Mouse (Mus musculus) embryonic facial prominence, embryonic 11.5 days (tissue): ENCODE measurements around the gene Kdm2b. TPM values are rescaled to one million over a fixed set of nuclear protein-coding genes. Genes with fewer than 3 reads are reported as not detected.

Source experiments
- ATAC-seq: fragments of 200-750 bp; cut with Nextera tagmentation; replicated peaks from 2 replicates; pipeline ENCODE4 v1.8.0; 2017; ENCODE audit warnings: low read depth; ENCODE audit not compliant: insufficient number of reproducible peaks, low FRiP score, low TSS enrichment
- DNase-seq: peaks from one replicate; pipeline ENCODE4 v3.0.0-alpha.2; 2015; ENCODE audit warnings: low spot score
- H3K27ac ChIP-seq: fragments of 300-500 bp; sonication (generic); replicated peaks from 2 replicates; pipeline ENCODE4 v1.5.1; 2014; ENCODE audit warnings: mild to moderate bottlenecking, low read depth, low read length, control low read depth
- H3K27me3 ChIP-seq: fragments of 300-500 bp; sonication (generic); 2 replicates; pipeline ENCODE4 v1.6.1; 2014; ENCODE audit warnings: mild to moderate bottlenecking, low read length, moderate library complexity, mixed read lengths; ENCODE audit not compliant: control insufficient read depth, insufficient read depth
- H3K36me3 ChIP-seq: fragments of 300-500 bp; sonication (generic); replicated peaks from 2 replicates; pipeline ENCODE4 v1.6.1; 2014; ENCODE audit warnings: low read depth, mild to moderate bottlenecking, low read length, moderate library complexity, mixed read lengths; ENCODE audit not compliant: control insufficient read depth, insufficient read depth
- H3K4me1 ChIP-seq: fragments of 300-500 bp; sonication (generic); 2 replicates; pipeline ENCODE4 v1.6.1; 2014; ENCODE audit warnings: low read length, mixed read lengths; ENCODE audit not compliant: control insufficient read depth, insufficient read depth
- H3K4me2 ChIP-seq: fragments of 300-500 bp; sonication (generic); 2 replicates; pipeline ENCODE4 v1.6.1; 2014; ENCODE audit warnings: low read depth, mild to moderate bottlenecking, control low read depth, low read length, moderate library complexity
- H3K4me3 ChIP-seq: fragments of 300-500 bp; sonication (generic); 2 replicates; pipeline ENCODE4 v1.5.1; 2014; ENCODE audit warnings: low read depth, low read length, control low read depth
- H3K9ac ChIP-seq: fragments of 300-500 bp; sonication (generic); replicated peaks from 2 replicates; pipeline ENCODE4 v1.6.1; 2014; ENCODE audit warnings: mild to moderate bottlenecking, control low read depth, low read length
- H3K9me3 ChIP-seq: fragments of 300-500 bp; sonication (generic); replicated peaks from 2 replicates; pipeline ENCODE4 v1.6.1; 2016; ENCODE audit warnings: mild to moderate bottlenecking, low read length, inconsistent platforms, mixed read lengths; ENCODE audit not compliant: control insufficient read depth
- WGBS: fragments of 180-500 bp; shearing (Covaris S2); extraction: QIAGEN DNeasy Blood & Tissue Kit; methylation state at CpG from one replicate; pipeline ENCODE4 v1.1.7; 2014; 5-methylcytosine and 5-hydroxymethylcytosine counted together
- polyA plus RNA-seq: library from polyadenylated mRNA; unstranded; fragments of >200 nt; fragmentation: Nextera tagmentation; extraction: Ambion mirVana; gene quantifications from 2 replicates; pipeline ENCODE4 v1.2.1, GENCODE M21; 2014

The Kdm2b gene
- polyA plus RNA-seq, 1 experiment from 2014 or later = 54.1 TPM

DNA sequence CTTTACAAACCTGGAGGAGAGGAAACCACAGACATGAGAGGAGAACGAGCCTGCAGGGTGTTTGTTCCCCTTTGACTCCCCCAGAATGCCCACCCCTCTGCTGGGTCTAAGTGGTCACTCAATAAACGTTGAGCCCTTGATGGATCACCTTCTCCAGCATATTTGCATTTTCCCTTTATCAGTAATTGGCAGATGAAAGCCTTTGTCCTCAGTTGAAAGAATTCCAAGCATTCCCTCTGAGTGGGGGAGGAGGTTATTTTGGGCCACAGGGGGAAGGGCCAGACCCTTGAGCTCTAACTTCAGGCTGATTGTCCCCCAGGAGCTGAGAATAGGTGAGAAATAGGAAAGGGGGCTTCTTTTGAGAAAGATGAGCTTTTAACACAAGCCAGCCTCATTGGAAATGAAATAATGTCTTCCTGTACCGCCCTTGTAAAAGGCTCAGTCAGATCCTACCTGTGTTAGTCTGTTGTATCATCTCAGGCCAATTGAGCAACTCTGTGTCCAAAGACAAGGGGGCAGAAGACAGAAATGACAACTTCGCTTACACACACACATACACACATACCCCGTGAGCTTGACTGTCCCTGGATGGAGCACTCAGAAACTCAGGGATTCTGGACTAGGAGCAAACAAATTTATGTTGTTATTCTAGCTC, 1.9 kb upstream of the Kdm2b start:
- H3K4me3 ChIP-seq = no peak overlapping the region
- WGBS = 26% methylated on average over 5 of the region's 5 CpGs

DNA sequence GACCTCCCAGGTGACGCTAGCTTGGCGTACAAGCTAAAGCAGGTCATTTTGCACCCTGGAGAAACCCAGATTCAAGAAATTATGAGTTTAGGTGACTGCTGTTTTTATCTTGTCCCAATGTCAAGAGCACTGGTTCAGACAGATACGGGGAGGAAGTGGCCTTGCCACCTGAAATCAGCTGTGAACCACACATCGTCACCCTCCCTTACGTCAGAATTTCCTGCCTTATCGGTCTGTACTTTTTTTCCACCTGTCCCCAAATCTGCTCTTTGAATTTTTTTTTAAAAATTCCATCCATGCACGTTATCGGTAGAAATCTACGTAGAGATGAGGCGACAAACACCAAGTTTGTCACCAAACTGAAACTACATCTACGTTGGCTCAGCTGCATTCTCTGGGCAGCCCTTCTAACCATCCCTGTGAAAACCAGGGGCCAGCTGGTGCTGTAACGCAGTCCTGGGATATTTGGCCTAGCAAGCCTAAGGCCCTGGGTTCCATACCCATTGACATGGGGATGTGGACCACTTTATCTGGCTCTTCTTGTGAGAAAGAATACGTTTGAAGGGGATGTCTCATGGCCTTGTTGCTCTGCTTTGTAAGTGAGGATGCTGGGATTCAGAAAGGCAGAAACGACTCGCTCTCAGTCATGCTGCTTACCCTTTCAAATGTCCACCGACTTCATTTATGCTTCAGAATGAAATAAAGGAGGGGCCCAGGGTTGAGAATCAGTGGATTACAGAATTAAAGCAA, 963 bp upstream of the Kdm2b start:
- DNase-seq = no peak
- Histone ChIP-seq H3K4me3 (peak overlapping the region; percentile 51; the same call in 1 of the 2 replicates), H3K27me3 (no peaks in the 10 kb centered on the region), H3K9me3 (no peaks in the 10 kb centered on the region), H3K4me1 (peaks cover 19% of the 10 kb centered on the region), H3K9ac (peak overlapping the region; percentile 59), H3K27ac (no peak overlapping the region), H3K4me2 (peak overlapping the region; percentile 97), H3K36me3 (no peaks in the 10 kb centered on the region)
- 11% methylated on average over 16 of the region's 16 CpGs for WGBS
- no peak for ATAC-seq

More for the DNA sequence above, 1.9 kb upstream of the Kdm2b start:
- H3K9ac ChIP-seq = peak overlapping the region; percentile 14
- H3K4me1 ChIP-seq = peaks cover 19% of the 10 kb centered on the region
- H3K27me3 ChIP-seq = no peaks in the 10 kb centered on the region
- no peak overlapping the region for H3K4me2 ChIP-seq
- no peaks in the 10 kb centered on the region for H3K9me3 ChIP-seq
- H3K36me3 ChIP-seq = no peaks in the 10 kb centered on the region
- no peak for ATAC-seq
- no peak for DNase-seq
- H3K27ac ChIP-seq = no peak overlapping the region

DNA sequence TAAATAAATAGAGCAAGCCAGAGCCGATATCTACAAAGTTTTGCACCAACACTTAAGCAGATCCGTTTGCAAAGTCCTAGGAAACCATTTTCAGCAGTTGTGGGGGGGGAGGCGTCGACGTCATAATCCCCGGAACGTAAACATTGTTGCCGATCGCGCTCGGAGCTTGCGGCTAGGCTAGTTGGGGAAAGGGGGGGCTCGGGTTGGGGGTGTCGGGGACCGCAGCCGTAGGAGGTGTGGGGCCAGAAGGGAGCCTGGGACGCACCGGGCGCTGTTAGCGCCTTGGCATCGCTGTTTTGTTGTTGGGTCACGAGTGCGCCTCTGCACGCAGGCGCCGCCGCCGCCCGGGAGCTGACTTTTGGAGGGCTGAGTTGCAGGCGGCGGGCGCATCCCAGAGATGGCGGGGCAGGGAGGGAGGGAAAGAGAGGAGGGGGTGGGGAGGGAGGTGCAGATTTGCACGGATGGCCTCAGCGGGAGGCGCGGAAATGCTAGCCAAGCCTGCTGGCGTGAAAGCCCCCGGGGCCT, 560 bp downstream of the Kdm2b start:
- Histone ChIP-seq H3K4me1 (peaks cover 15% of the 10 kb centered on the region), H3K27ac (peak overlapping the region; percentile 63), H3K9ac (peak overlapping the region; percentile 59), H3K4me3 (peak overlapping the region; percentile 51), H3K4me2 (peak overlapping the region; percentile 97), H3K27me3 (no peaks in the 10 kb centered on the region), H3K9me3 (no peaks in the 10 kb centered on the region), H3K36me3 (no peaks in the 10 kb centered on the region)
- peak; percentile 49 for ATAC-seq
- DNase-seq = peak; percentile 81
- under 1% methylated on average over 37 of the region's 39 CpGs for WGBS

DNA sequence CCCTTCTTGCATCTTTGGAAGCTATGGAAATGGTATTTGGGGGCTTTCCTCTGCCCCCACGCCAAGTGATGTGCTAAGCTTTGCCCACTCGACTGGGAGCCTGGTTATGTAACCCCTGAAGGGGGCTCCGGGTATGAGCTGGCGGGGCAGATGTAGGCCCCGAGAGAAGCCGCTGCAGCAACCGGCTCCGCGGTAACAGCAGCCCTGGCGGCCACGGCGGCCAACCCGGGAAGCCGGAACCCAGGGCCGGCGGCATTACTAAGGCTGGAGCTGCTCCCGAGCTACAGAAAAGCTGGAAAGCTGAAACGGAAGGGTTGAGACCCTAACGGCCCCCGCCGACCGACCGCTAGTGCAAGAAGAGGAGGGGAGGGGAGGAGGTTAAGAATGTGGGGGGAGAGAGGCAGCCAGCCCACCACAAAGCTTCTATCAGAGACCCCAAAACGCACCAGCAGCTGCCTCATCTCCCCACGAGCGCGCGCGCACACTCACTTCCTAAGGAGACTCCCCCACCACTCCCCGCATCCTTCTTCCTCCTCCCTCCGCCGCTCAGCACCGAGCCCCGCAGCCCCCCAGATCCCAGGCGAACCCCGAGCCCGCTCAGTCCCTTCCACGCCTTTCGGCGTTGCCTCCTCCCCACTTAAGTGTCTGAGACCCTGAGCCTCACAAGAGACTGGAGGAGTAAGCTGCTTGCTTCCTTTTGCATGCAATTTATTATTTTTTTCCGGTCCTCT, 1.4 kb downstream of the Kdm2b start:
- ATAC-seq (no peak), DNase-seq (peak; percentile 69)
- H3K9ac ChIP-seq = peak overlapping the region; percentile 83
- H3K36me3 ChIP-seq = no peaks in the 10 kb centered on the region
- peak overlapping the region; percentile 97 for H3K4me2 ChIP-seq
- H3K9me3 ChIP-seq = no peaks in the 10 kb centered on the region
- H3K27ac ChIP-seq = peak overlapping the region; percentile 57
- WGBS = 0% methylated on average over 35 of the region's 41 CpGs
- H3K27me3 ChIP-seq = no peaks in the 10 kb centered on the region
- peak overlapping the region; percentile 51 for H3K4me3 ChIP-seq
- peaks cover 15% of the 10 kb centered on the region for H3K4me1 ChIP-seq

DNA sequence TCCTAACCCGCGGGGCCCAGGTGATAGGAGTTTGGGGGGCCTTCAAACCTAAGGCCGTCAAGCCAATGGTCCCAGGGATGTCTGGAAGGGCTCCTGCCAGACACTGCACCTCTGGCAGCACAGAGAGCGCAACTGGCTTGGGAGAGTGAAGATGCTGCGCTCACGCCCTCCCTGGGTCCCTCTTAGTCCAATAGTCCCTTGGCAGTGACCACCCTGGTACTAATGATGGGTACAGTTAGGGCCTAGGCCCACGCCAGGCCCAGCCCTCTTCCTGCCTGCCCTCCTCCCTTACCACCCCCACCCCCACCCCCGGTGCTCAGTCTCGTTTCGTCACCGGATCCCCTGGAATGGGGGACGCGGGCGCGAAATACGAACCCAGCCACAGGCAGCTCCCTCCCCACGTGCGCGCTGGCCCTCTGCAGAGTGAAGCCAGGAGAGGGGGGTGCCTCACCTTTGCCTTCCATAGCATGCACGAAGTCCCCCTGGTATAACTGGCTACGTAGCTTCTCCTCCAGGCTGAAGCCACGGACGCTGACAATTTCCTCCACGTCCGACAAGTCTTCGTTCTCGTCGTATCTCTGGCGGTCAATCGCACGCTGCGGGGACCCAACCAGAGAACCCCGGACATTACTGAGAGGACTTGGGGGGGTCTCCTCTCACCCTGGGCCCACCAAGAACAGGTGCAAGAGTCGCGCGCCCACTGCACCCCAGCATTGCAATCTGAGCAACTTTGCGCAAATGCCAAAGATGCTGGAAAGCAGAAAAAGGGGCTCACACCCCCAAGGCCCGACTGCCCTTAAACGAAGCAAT, 2.2 kb downstream of the Kdm2b start:
- DNase-seq (peak; percentile 62), ATAC-seq (no peak; the same call in 1 of the 2 replicates)
- H3K9ac ChIP-seq = peak overlapping the region; percentile 83
- no peaks in the 10 kb centered on the region for H3K36me3 ChIP-seq
- H3K4me1 ChIP-seq = peaks cover 15% of the 10 kb centered on the region
- H3K9me3 ChIP-seq = no peaks in the 10 kb centered on the region
- peak overlapping the region; percentile 51 for H3K4me3 ChIP-seq
- peak overlapping the region; percentile 57; the same call in 1 of the 2 replicates for H3K27ac ChIP-seq
- WGBS = under 1% methylated on average over 39 of the region's 39 CpGs
- no peaks in the 10 kb centered on the region for H3K27me3 ChIP-seq
- peak overlapping the region; percentile 97 for H3K4me2 ChIP-seq

DNA sequence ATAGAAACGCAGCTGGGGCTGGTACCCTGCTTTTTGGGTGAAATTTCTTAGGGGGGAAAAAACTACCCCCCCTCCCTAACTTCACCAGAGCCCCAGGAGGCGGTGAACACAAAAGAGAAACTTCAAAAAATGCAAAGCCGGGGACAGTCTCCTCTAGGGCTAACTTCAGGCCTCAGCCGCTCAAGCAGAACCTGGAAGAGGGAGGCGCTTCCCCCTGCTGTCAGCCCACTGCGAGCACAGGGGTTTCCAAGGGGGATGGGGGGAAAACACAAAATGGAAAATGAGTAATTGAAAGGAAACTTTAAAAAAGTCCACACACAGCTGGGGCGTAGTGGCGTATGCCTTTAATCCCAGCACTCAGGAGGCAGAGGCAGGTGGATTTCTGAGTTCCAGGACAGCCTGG, 3.5 kb downstream of the Kdm2b start:
- 29% methylated on average over 8 of the region's 8 CpGs for WGBS
- no peak for DNase-seq
- no peak overlapping the region for H3K4me3 ChIP-seq
- no peaks in the 10 kb centered on the region for H3K9me3 ChIP-seq
- H3K9ac ChIP-seq = no peak overlapping the region
- H3K36me3 ChIP-seq = no peaks in the 10 kb centered on the region
- no peak overlapping the region for H3K4me2 ChIP-seq
- ATAC-seq = no peak
- H3K27ac ChIP-seq = no peak overlapping the region
- H3K27me3 ChIP-seq = no peaks in the 10 kb centered on the region
- H3K4me1 ChIP-seq = peaks cover 11% of the 10 kb centered on the region

- Histone ChIP-seq H3K4me1 (peaks cover 11% of the 10 kb centered on the region), H3K36me3 (no peaks in the 10 kb centered on the region), H3K27me3 (no peaks in the 10 kb centered on the region), H3K4me2 (no peak overlapping the region), H3K9ac (no peak overlapping the region; the same call in 1 of the 2 replicates), H3K27ac (no peak overlapping the region), H3K4me3 (no peak overlapping the region), H3K9me3 (no peaks in the 10 kb centered on the region)
- no peak for DNase-seq
- ATAC-seq = no peak
- WGBS = 52% methylated on average over 3 of the region's 3 CpGs
Measured at GRCm38 (mm10) chr5:122985276-122985675, 4.3 kb downstream of the Kdm2b start.
